Mouse (Mus musculus) CH12.LX (cell line): ENCODE data around the gene Tacc3. TPM values are rescaled to one million over a fixed set of nuclear protein-coding genes. Genes with fewer than 3 reads are reported as not detected.

ENCODE experiments used
- DNase-seq: peaks from one replicate; pipeline ENCODE4 v3.0.0-alpha.2; 2013; ENCODE audit errors: extremely low read depth
- H3K27ac ChIP-seq: 2 replicates; pipeline ENCODE4 v1.5.1; 2012; ENCODE audit warnings: low read depth, mild to moderate bottlenecking, control low read depth, moderate library complexity; ENCODE audit not compliant: insufficient read depth
- H3K27me3 ChIP-seq: replicated peaks from 2 replicates; pipeline ENCODE3; 2012; ENCODE audit warnings: inconsistent platforms
- H3K36me3 ChIP-seq, 2 experiments: replicated peaks in 1 of 2; 2 replicates each; pipeline versions ENCODE3 to v1.6.1; 2012; ENCODE audit warnings: inconsistent platforms in 1 of 2, low read length in 1 of 2, mild to moderate bottlenecking in 1 of 2, mixed read lengths in 1 of 2, moderate library complexity in 1 of 2; ENCODE audit not compliant: control insufficient read depth in 1 of 2, insufficient read depth in 1 of 2
- H3K4me1 ChIP-seq, 2 experiments: 2 replicates each; pipeline ENCODE4 v1.6.1; 2012; ENCODE audit warnings: inconsistent platforms in 1 of 2, moderate library complexity in 1 of 2; ENCODE audit not compliant: insufficient read depth in 2 of 2, control insufficient read depth in 1 of 2
- H3K4me2 ChIP-seq: 2 replicates; pipeline ENCODE4 v1.6.1; 2012; ENCODE audit warnings: low read depth, mild to moderate bottlenecking, control low read depth; ENCODE audit not compliant: poor library complexity, insufficient read depth, severe bottlenecking
- H3K4me3 ChIP-seq, 3 experiments: fragments of 150-350 bp in 1 of 3; sonication (generic) in 1 of 3; replicated peaks in 1 of 3; 2 replicates each; pipeline versions ENCODE3 to v1.5.1; 2011 to 2012; ENCODE audit warnings: low read depth in 2 of 3, low read length in 2 of 3, mild to moderate bottlenecking in 2 of 3, moderate library complexity in 2 of 3, control low read depth in 1 of 3, improper control_type of control experiment in 1 of 3, inconsistent platforms in 1 of 3, mixed read lengths in 1 of 3; ENCODE audit not compliant: poor library complexity in 1 of 3
- H3K79me2 ChIP-seq: replicated peaks from 2 replicates; pipeline ENCODE4 v1.6.1; 2012; ENCODE audit warnings: mild to moderate bottlenecking, moderate library complexity; ENCODE audit not compliant: control insufficient read depth, poor library complexity, insufficient read depth, severe bottlenecking; ENCODE audit errors: extremely low read depth
- H3K9ac ChIP-seq: 2 replicates; pipeline ENCODE4 v1.6.1; 2012; ENCODE audit warnings: low read depth, mild to moderate bottlenecking, control low read depth, moderate library complexity; ENCODE audit not compliant: insufficient read depth
- H3K9me3 ChIP-seq: replicated peaks from 2 replicates; pipeline ENCODE3; 2012; ENCODE audit warnings: low read length, inconsistent platforms, mixed read lengths
- EP300 ChIP-seq: IDR thresholded peaks from 2 replicates; pipeline ENCODE4 v1.6.1; 2011; ENCODE audit warnings: low read length, improper control_type of control experiment
- ETS1 ChIP-seq: conservative IDR thresholded peaks from 2 replicates; pipeline ENCODE4 v1.6.1; 2012; ENCODE audit warnings: low read depth, mild to moderate bottlenecking, inconsistent platforms, low read length, improper control_type of control experiment, moderate library complexity
- GABPA ChIP-seq: IDR thresholded peaks from 2 replicates; pipeline ENCODE4 v1.6.1; 2012; ENCODE audit warnings: low read depth, low read length, improper control_type of control experiment, inconsistent platforms; ENCODE audit not compliant: insufficient replicate concordance
- HCFC1 ChIP-seq: IDR thresholded peaks from 2 replicates; pipeline ENCODE4 v1.6.1; 2012; ENCODE audit warnings: low read depth, mild to moderate bottlenecking, inconsistent platforms, low read length, improper control_type of control experiment
- IRF4 ChIP-seq: IDR thresholded peaks from 2 replicates; pipeline ENCODE4 v1.6.1; 2014; ENCODE audit warnings: low read depth, mild to moderate bottlenecking, inconsistent platforms, low read length, improper control_type of control experiment
- JUND ChIP-seq: conservative IDR thresholded peaks from 2 replicates; pipeline ENCODE4 v1.6.1; 2011; ENCODE audit warnings: low read depth, low read length, improper control_type of control experiment
- MAFK ChIP-seq: IDR thresholded peaks from 2 replicates; pipeline ENCODE4 v1.6.1; 2011; ENCODE audit warnings: low read length, improper control_type of control experiment; ENCODE audit not compliant: insufficient replicate concordance
- MAX ChIP-seq: IDR thresholded peaks from 2 replicates; pipeline ENCODE4 v1.6.1; 2011; ENCODE audit warnings: low read length, improper control_type of control experiment
- MAZ ChIP-seq: IDR thresholded peaks from 2 replicates; pipeline ENCODE4 v1.6.1; 2012; ENCODE audit warnings: low read depth, mild to moderate bottlenecking, inconsistent platforms, low read length, improper control_type of control experiment, moderate library complexity
- MXI1 ChIP-seq: IDR thresholded peaks from 2 replicates; pipeline ENCODE4 v1.6.1; 2011; ENCODE audit warnings: mild to moderate bottlenecking, low read depth, low read length, improper control_type of control experiment
- NELFE ChIP-seq: IDR thresholded peaks from 2 replicates; pipeline ENCODE4 v1.6.1; 2011; ENCODE audit warnings: low read depth, low read length, improper control_type of control experiment
- NRF1 ChIP-seq: IDR thresholded peaks from 2 replicates; pipeline ENCODE4 v1.6.1; 2014; ENCODE audit warnings: low read depth, mild to moderate bottlenecking, inconsistent platforms, low read length, improper control_type of control experiment, moderate library complexity
- RAD21 ChIP-seq: IDR thresholded peaks from 2 replicates; pipeline ENCODE4 v1.6.1; 2011; ENCODE audit warnings: low read depth, mild to moderate bottlenecking, low read length, improper control_type of control experiment, moderate library complexity
- RCOR1 ChIP-seq: conservative IDR thresholded peaks from 2 replicates; pipeline ENCODE4 v1.6.1; 2012; ENCODE audit warnings: low read depth, mild to moderate bottlenecking, inconsistent platforms, low read length, improper control_type of control experiment
- SMC3 ChIP-seq: IDR thresholded peaks from 2 replicates; pipeline ENCODE4 v1.6.1; 2011; ENCODE audit warnings: low read depth, low read length, improper control_type of control experiment
- TCF12 ChIP-seq: IDR thresholded peaks from 2 replicates; pipeline ENCODE4 v1.6.1; 2014; ENCODE audit warnings: low read depth, mild to moderate bottlenecking, inconsistent platforms, low read length, improper control_type of control experiment
- UBTF ChIP-seq: IDR thresholded peaks from 2 replicates; pipeline ENCODE4 v1.6.1; 2012; ENCODE audit warnings: low read depth, mild to moderate bottlenecking, inconsistent platforms, low read length, improper control_type of control experiment, moderate library complexity
- USF1 ChIP-seq: IDR thresholded peaks from 2 replicates; pipeline ENCODE4 v1.6.1; 2014; ENCODE audit warnings: low read depth, mild to moderate bottlenecking, inconsistent platforms, low read length, improper control_type of control experiment
- USF2 ChIP-seq: conservative IDR thresholded peaks from 2 replicates; pipeline ENCODE4 v1.6.1; 2011; ENCODE audit warnings: low read depth, low read length, improper control_type of control experiment
- dilution Hi-C: fragments of 300-500 bp; cut with MboI; formaldehyde crosslinking; loops from 2 replicates; pipeline ENCODE4 v1.14.3; 2020; ENCODE audit warnings: low sequenced_read_pairs; ENCODE audit not compliant: extremely low pct_unique_long_range_greater_than_20kb, extremely low pct_ligation_motif_present
- in situ Hi-C: fragments of 300-500 bp; cut with MboI; formaldehyde crosslinking; loops from 3 replicates; pipeline ENCODE4 v1.14.3; 2019; ENCODE audit warnings: low sequenced_read_pairs, low pct_ligation_motif_present, low pct_unique_long_range_greater_than_20kb, mixed read lengths
- polyA plus RNA-seq: library from polyadenylated mRNA; unstranded; fragments of >175 nt; gene quantifications from 2 replicates; pipeline ENCODE4 v1.2.1, GENCODE M21; 2012; ENCODE audit warnings: low read depth; ENCODE audit not compliant: insufficient read length
- total RNA-seq, 2 experiments: library from RNA; depleted of rRNA; stranded (reverse); fragments of 300-350 nt in 1 of 2; fragments of >200 nt in 1 of 2; gene quantifications; 2 replicates each; pipeline ENCODE4 v1.2.3; 2012 to 2014

Tacc3 gene
- total and polyA plus RNA-seq, 3 experiments, result 89.4 to 186 (median 160) TPM

- no peaks in the 10 kb centered on the region for H3K36me3 ChIP-seq
- H3K4me3 ChIP-seq, result no peak overlapping the region
- no peak overlapping the region for H3K4me2 ChIP-seq
- TF ChIP-seq HCFC1 (no peak), MXI1 (no peak), EP300 (no peak), UBTF (no peak), SMC3 (no peak)
- H3K27ac ChIP-seq, result no peak overlapping the region
- peaks cover 0 to 11% of the 10 kb centered on the region in 2 experiments; a peak in 1 of 4 replicates for H3K4me1 ChIP-seq
- peaks cover 15% of the 10 kb centered on the region for H3K9me3 ChIP-seq
- DNase-seq, result no peak
- H3K27me3 ChIP-seq, result peaks cover 95% of the 10 kb centered on the region
- H3K79me2 ChIP-seq, result no peaks in the 10 kb centered on the region
- dilution Hi-C loops, result no loop called here
- in situ Hi-C loops, result no loop called here
- no peak overlapping the region for H3K9ac ChIP-seq
Measured at GRCm38 (mm10) chr5:33726081-33726647, 68.2 kb downstream of the Tacc3 start.

DNA sequence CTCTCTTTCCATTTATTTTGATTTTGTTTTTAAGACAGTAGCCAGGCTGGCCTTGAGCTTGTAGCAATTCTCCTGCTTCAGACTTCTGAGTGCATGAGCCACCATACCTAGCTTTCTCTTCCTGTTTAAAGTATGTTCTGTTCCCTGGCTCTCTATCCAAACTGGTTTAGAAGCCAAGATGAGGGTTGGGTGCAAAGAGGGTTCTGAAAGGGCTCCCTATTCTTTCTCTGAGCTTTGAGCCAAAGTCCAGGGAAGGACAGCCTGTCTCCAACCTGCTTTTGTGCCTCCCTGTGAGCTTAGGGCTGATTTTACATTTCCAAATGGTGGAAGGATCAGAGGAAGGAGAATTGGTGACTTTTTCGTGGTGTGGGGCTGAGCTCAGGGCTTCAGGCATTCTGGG lies 69.0 kb downstream of the Tacc3 start:
- in situ Hi-C loops, result no loop called here
- no peaks in the 10 kb centered on the region for H3K36me3 ChIP-seq
- H3K9ac ChIP-seq, result no peak overlapping the region
- no peak overlapping the region for H3K27ac ChIP-seq
- H3K79me2 ChIP-seq, result no peaks in the 10 kb centered on the region
- H3K9me3 ChIP-seq, result peaks cover 15% of the 10 kb centered on the region
- H3K27me3 ChIP-seq, result peaks cover 91% of the 10 kb centered on the region
- no peak for DNase-seq
- H3K4me1 ChIP-seq, result peaks cover 0 to 4% of the 10 kb centered on the region in 2 experiments; a peak in 1 of 4 replicates
- no peak overlapping the region for H3K4me3 ChIP-seq
- H3K4me2 ChIP-seq, result no peak overlapping the region
- TF ChIP-seq MAZ (no peak), USF2 (no peak), SMC3 (no peak), NELFE (no peak), RAD21 (no peak), MAFK (no peak), RCOR1 (no peak), EP300 (no peak), ETS1 (no peak), IRF4 (no peak), MXI1 (no peak), USF1 (no peak), MAX (no peak), NRF1 (no peak), JUND (no peak), GABPA (no peak), TCF12 (no peak)
- TF ChIP-seq, all 38 proteins: peak for 0
- dilution Hi-C loops, result no loop called here

Other genes with a start within 250 kb of the Tacc3 start
- gene Nkx1-1, start 224.2 kb upstream of the Tacc3 start, total RNA-seq (2012; rRNA removed), result not detected in 2 replicates
- not detected in 2 replicates for gene Nkx1-1, start 224.2 kb upstream of the Tacc3 start, total RNA-seq (2014; rRNA removed)
- gene Nkx1-1, start 224.2 kb upstream of the Tacc3 start, polyA plus RNA-seq, result not detected in 2 replicates
- gene Fam53a, start 28.5 kb upstream of the Tacc3 start, total RNA-seq (2012; rRNA removed), result 27.9 and 29.2 TPM in 2 replicates
- gene Fam53a, start 28.5 kb upstream of the Tacc3 start, total RNA-seq (2014; rRNA removed), result 25.1 and 26.6 TPM in 2 replicates
- 32.9 and 33.4 TPM in 2 replicates for gene Fam53a, start 28.5 kb upstream of the Tacc3 start, polyA plus RNA-seq
- gene Gm9903, start 28.2 kb upstream of the Tacc3 start, total RNA-seq (2012; rRNA removed), result 0.08 and 0.21 TPM in 2 replicates
- 0.16 and 0.22 TPM in 2 replicates for gene Gm9903, start 28.2 kb upstream of the Tacc3 start, total RNA-seq (2014; rRNA removed)
- 0.26 TPM in 1 of 2 replicates, not detected in the other for gene Gm9903, start 28.2 kb upstream of the Tacc3 start, polyA plus RNA-seq
- gene Slbp, start 5.6 kb upstream of the Tacc3 start, total RNA-seq (2012; rRNA removed), result 85.4 and 111 TPM in 2 replicates
- gene Slbp, start 5.6 kb upstream of the Tacc3 start, total RNA-seq (2014; rRNA removed), result 263 and 284 TPM in 2 replicates
- gene Slbp, start 5.6 kb upstream of the Tacc3 start, polyA plus RNA-seq, result 117 and 148 TPM in 2 replicates
- 14.8 and 15.2 TPM in 2 replicates for gene Tmem129, start 288 bp downstream of the Tacc3 start, total RNA-seq (2012; rRNA removed)
- gene Tmem129, start 288 bp downstream of the Tacc3 start, total RNA-seq (2014; rRNA removed), result 10.8 and 11.2 TPM in 2 replicates
- gene Tmem129, start 288 bp downstream of the Tacc3 start, polyA plus RNA-seq, result 8.4 and 12.7 TPM in 2 replicates
- 0.76 and 1.2 TPM in 2 replicates for gene Fgfr3, start 63.5 kb downstream of the Tacc3 start, total RNA-seq (2012; rRNA removed)
- 0.12 and 0.19 TPM in 2 replicates for gene Fgfr3, start 63.5 kb downstream of the Tacc3 start, total RNA-seq (2014; rRNA removed)
- 0.23 and 0.35 TPM in 2 replicates for gene Fgfr3, start 63.5 kb downstream of the Tacc3 start, polyA plus RNA-seq
- gene Letm1, start 124.7 kb downstream of the Tacc3 start, total RNA-seq (2012; rRNA removed), result 21.8 and 25.7 TPM in 2 replicates
- gene Letm1, start 124.7 kb downstream of the Tacc3 start, total RNA-seq (2014; rRNA removed), result 25.1 and 27.6 TPM in 2 replicates
- 43.0 and 43.4 TPM in 2 replicates for gene Letm1, start 124.7 kb downstream of the Tacc3 start, polyA plus RNA-seq
- gene Nsd2, start 162.6 kb downstream of the Tacc3 start, total RNA-seq (2012; rRNA removed), result 55.0 and 63.3 TPM in 2 replicates
- gene Nsd2, start 162.6 kb downstream of the Tacc3 start, total RNA-seq (2014; rRNA removed), result 39.8 and 43.7 TPM in 2 replicates
- gene Nsd2, start 162.6 kb downstream of the Tacc3 start, polyA plus RNA-seq, result 47.2 and 49.9 TPM in 2 replicates